Mouse (Mus musculus) lung, postnatal 0 days (tissue): ENCODE results near the gene Padi2.

Source experiments
- CTCF ChIP-seq: IDR thresholded peaks from 2 replicates; pipeline ENCODE4 v1.5.1; 2016; ENCODE audit warnings: antibody characterized with exemption, mild to moderate bottlenecking
- EP300 ChIP-seq: IDR thresholded peaks from 2 replicates; pipeline ENCODE4 v1.6.1; 2016; ENCODE audit warnings: antibody characterized with exemption, mild to moderate bottlenecking, control low read depth

DNA sequence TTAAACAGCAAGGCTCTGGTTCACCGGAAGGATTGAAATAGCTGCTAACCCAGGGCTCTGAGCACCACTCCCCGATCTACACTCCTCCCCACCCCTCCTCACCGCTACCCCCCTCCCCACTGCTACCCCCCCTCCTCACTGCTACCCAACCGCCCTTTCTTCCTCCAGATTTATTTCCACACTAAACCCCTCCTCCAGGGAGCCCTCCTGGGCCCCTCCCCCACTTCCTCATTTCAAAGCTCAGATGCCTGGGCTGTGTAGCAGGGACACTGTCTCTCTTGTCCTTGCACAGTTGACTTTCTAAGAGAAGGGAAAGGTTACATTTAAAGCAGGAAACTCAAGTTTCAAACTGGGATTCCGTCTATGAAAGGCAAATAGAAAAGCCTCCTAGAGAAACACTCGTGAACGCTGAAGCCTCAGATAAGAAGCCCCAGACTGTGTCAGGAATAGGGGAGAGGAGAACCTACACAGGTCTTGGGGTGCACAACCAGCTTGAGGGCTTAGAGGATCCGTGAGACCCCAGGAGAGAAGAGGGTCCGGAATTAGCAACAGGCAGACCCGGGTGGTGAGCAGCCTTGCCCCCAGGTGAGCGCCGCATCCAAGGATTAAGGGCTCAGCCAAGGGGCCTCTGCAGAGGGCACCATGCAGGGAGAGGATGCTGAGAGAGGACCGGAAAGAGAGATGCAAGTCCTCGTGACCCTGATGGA is 37.5 kb upstream of the Padi2 start:
- TF ChIP-seq CTCF (no peak), EP300 (no peak)
